Mouse (Mus musculus): Measurements from ENCODE around the gene Camk1.

GRCm38 (mm10) chr6:113331721-113332120 is 12.1 kb downstream of the Camk1 start:
- TF ChIP-seq CTCF (conservative IDR thresholded peaks at IDR 0.05; ENCODE audit: insufficient read depth, insufficient read length, low read depth, low read length) (no peak), POLR2A (IDR thresholded peaks at IDR 0.05; ENCODE audit: low read depth, low read length) (no peak)

All from kidney, adult 2 months (tissue).